Mouse (Mus musculus): ENCODE results near the gene 4933400A11Rik.
A peak's percentile ranks its signal among the peaks of the same experiment; 100 is the strongest.

- TF ChIP-seq CTCF (IDR thresholded peaks at IDR 0.05; ENCODE audit: low read depth) = peak; percentile 22; the same call in 1 of the 2 replicates
- no peak for TF ChIP-seq EP300 (IDR thresholded peaks at IDR 0.05; ENCODE audit: low read depth)
Observed at GRCm38 (mm10) chrX:169798987-169799680, 19.7 kb upstream of the 4933400A11Rik start.

Measured in liver, embryonic 14.5 days (tissue).